Mouse (Mus musculus) layer of hippocampus, adult 9-10 months (tissue): ENCODE data around the gene Thap4.
"Not testable (repeated sequence)": the region's sequence is repeated elsewhere in the genome, so short reads cannot be mapped to it uniquely, and the experiment has no call there.

Source experiments
- DNase-seq: peaks from one replicate; pipeline ENCODE4 v3.0.0; 2022; ENCODE audit warnings: low spot score

The Thap4 gene

GRCm38 (mm10) chr1:93691106-93691505 is 63.6 kb downstream of the Thap4 start:
- DNase-seq = no peak

- no peak for DNase-seq
These were observed 64.7 kb downstream of the Thap4 start for GRCm38 (mm10) chr1:93689901-93690496.

- DNase-seq = no peak
These were observed 66.5 kb downstream of the Thap4 start for GRCm38 (mm10) chr1:93688154-93688553.

GRCm38 (mm10) chr1:93686961-93687320 is 67.7 kb downstream of the Thap4 start:
- no peak for DNase-seq

GRCm38 (mm10) chr1:93686245-93686960 is 68.3 kb downstream of the Thap4 start:
- DNase-seq = peak; percentile 12

- DNase-seq = no peak
These were observed 69.0 kb downstream of the Thap4 start, which contains the start of gene Bok for GRCm38 (mm10) chr1:93685401-93686244. Bok (plus strand) TSS chr1:93685660.

GRCm38 (mm10) chr1:93679889-93680568 is 74.6 kb downstream of the Thap4 start:
- DNase-seq = no peak

- no peak for DNase-seq
These were observed 76.3 kb downstream of the Thap4 start for GRCm38 (mm10) chr1:93678386-93678785.

- no peak for DNase-seq
These were observed 82.0 kb downstream of the Thap4 start for GRCm38 (mm10) chr1:93672682-93673081.

- no peak for DNase-seq
These were observed 84.7 kb downstream of the Thap4 start for GRCm38 (mm10) chr1:93669941-93670340.

- peak; percentile 25 for DNase-seq
These were observed 85.7 kb downstream of the Thap4 start for GRCm38 (mm10) chr1:93668791-93669548.

- no peak for DNase-seq
These were observed 86.8 kb downstream of the Thap4 start for GRCm38 (mm10) chr1:93667760-93668400.

GRCm38 (mm10) chr1:93658559-93658958 is 96.1 kb downstream of the Thap4 start, which contains the start of gene Stk25:
Stk25 (minus strand) TSS chr1:93658659.
- not testable (repeated sequence) for DNase-seq

GRCm38 (mm10) chr1:93657025-93657360 is 97.7 kb downstream of the Thap4 start:
- no peak for DNase-seq

- no peak for DNase-seq
These were observed 98.2 kb downstream of the Thap4 start for GRCm38 (mm10) chr1:93656325-93657024.

GRCm38 (mm10) chr1:93654798-93655197 is 99.9 kb downstream of the Thap4 start:
- no peak for DNase-seq

- DNase-seq = no peak
These were observed 100.4 kb downstream of the Thap4 start for GRCm38 (mm10) chr1:93654275-93654674.
